Mouse (Mus musculus) midbrain, embryonic 16.5 days (tissue): ENCODE measurements at regions not wholly inside any gene's neighbourhood (a gene's known extent, or its start where the extent isn't known, plus 50 kb on each side); places are given as distances from the start of the nearest gene placed in this dataset.

ENCODE experiments used
- ATAC-seq: fragments of 200-750 bp; cut with Nextera tagmentation; 2 replicates; pipeline ENCODE4 v1.8.0; 2017; ENCODE audit warnings: moderate TSS enrichment
- H3K27ac ChIP-seq: fragments of 300-500 bp; sonication (generic); 2 replicates; pipeline ENCODE4 v1.5.1; 2014; ENCODE audit warnings: mild to moderate bottlenecking, low read length, mixed read lengths
- H3K27me3 ChIP-seq: fragments of 300-500 bp; sonication (generic); 2 replicates; pipeline ENCODE4 v1.6.1; 2014; ENCODE audit warnings: low read depth, low read length, mixed read lengths; ENCODE audit not compliant: control insufficient read depth, insufficient read depth
- H3K36me3 ChIP-seq: fragments of 300-500 bp; sonication (generic); 2 replicates; pipeline ENCODE4 v1.6.1; 2014; ENCODE audit warnings: mild to moderate bottlenecking, low read length, moderate library complexity, mixed read lengths; ENCODE audit not compliant: control insufficient read depth, insufficient read depth
- H3K4me1 ChIP-seq: fragments of 300-500 bp; sonication (generic); 2 replicates; pipeline ENCODE4 v1.6.1; 2014; ENCODE audit warnings: mild to moderate bottlenecking, low read length, mixed read lengths; ENCODE audit not compliant: control insufficient read depth, insufficient read depth
- H3K4me2 ChIP-seq: fragments of 300-500 bp; sonication (generic); 2 replicates; pipeline ENCODE4 v1.6.1; 2014; ENCODE audit warnings: mild to moderate bottlenecking, low read length, mixed read lengths
- H3K4me3 ChIP-seq: fragments of 300-500 bp; sonication (generic); 2 replicates; pipeline ENCODE4 v1.5.1; 2014; ENCODE audit warnings: low read depth, mild to moderate bottlenecking, low read length, moderate library complexity, mixed read lengths
- H3K9ac ChIP-seq: fragments of 300-500 bp; sonication (generic); 2 replicates; pipeline ENCODE4 v1.6.1; 2014; ENCODE audit warnings: low read depth, low read length, mixed read lengths
- H3K9me3 ChIP-seq: fragments of 300-500 bp; sonication (generic); replicated peaks from 2 replicates; pipeline ENCODE4 v1.6.1; 2014; ENCODE audit warnings: mild to moderate bottlenecking, low read length, mixed read lengths; ENCODE audit not compliant: control insufficient read depth, poor library complexity, severe bottlenecking
- WGBS: fragments of 180-500 bp; shearing (Covaris S2); extraction: QIAGEN DNeasy Blood & Tissue Kit; methylation state at CpG from one replicate; pipeline ENCODE4 v1.1.7; 2014; 5-methylcytosine and 5-hydroxymethylcytosine counted together

- H3K36me3 ChIP-seq = no peaks in the 10 kb centered on the region
- H3K27me3 ChIP-seq = no peaks in the 10 kb centered on the region
- no peaks in the 10 kb centered on the region for H3K4me1 ChIP-seq
- H3K4me3 ChIP-seq = no peak overlapping the region
- no peaks in the 10 kb centered on the region for H3K9me3 ChIP-seq
- 81% methylated on average over 4 of the region's 4 CpGs for WGBS
- no peak for ATAC-seq
- H3K27ac ChIP-seq = no peak overlapping the region
- H3K4me2 ChIP-seq = no peak overlapping the region
- H3K9ac ChIP-seq = no peak overlapping the region
Observed at GRCm38 (mm10) chr13:101605051-101605450, 163.0 kb downstream of the Pik3r1 start.

- no peak overlapping the region for H3K27ac ChIP-seq
- H3K36me3 ChIP-seq = no peaks in the 10 kb centered on the region
- 87% methylated on average over 7 of the region's 7 CpGs for WGBS
- no peak overlapping the region for H3K9ac ChIP-seq
- H3K4me3 ChIP-seq = no peak overlapping the region
- H3K4me2 ChIP-seq = no peak overlapping the region
- H3K9me3 ChIP-seq = no peaks in the 10 kb centered on the region
- no peaks in the 10 kb centered on the region for H3K27me3 ChIP-seq
- no peak for ATAC-seq
- H3K4me1 ChIP-seq = no peaks in the 10 kb centered on the region
Observed at GRCm38 (mm10) chr13:101598126-101598485, 169.9 kb downstream of the Pik3r1 start.

GRCm38 (mm10) chr13:101597243-101598125, 170.5 kb downstream of the Pik3r1 start:
- H3K27me3 ChIP-seq = no peaks in the 10 kb centered on the region
- no peak overlapping the region for H3K4me3 ChIP-seq
- WGBS = 73% methylated on average over 14 of the region's 14 CpGs
- H3K4me1 ChIP-seq = no peaks in the 10 kb centered on the region
- H3K9ac ChIP-seq = no peak overlapping the region
- no peaks in the 10 kb centered on the region for H3K36me3 ChIP-seq
- no peak overlapping the region for H3K4me2 ChIP-seq
- ATAC-seq = no peak
- no peak overlapping the region for H3K27ac ChIP-seq
- H3K9me3 ChIP-seq = no peaks in the 10 kb centered on the region

GRCm38 (mm10) chr13:101594511-101595175, 173.4 kb downstream of the Pik3r1 start:
- H3K4me1 ChIP-seq = no peaks in the 10 kb centered on the region
- H3K9me3 ChIP-seq = no peaks in the 10 kb centered on the region
- H3K4me2 ChIP-seq = no peak overlapping the region
- no peak overlapping the region for H3K9ac ChIP-seq
- no peak overlapping the region for H3K27ac ChIP-seq
- H3K27me3 ChIP-seq = no peaks in the 10 kb centered on the region
- H3K36me3 ChIP-seq = no peaks in the 10 kb centered on the region
- WGBS = 79% methylated on average over 11 of the region's 11 CpGs
- H3K4me3 ChIP-seq = no peak overlapping the region
- ATAC-seq = no peak

- Histone ChIP-seq H3K9ac (no peak overlapping the region), H3K4me1 (no peaks in the 10 kb centered on the region), H3K27ac (no peak overlapping the region), H3K9me3 (no peaks in the 10 kb centered on the region), H3K36me3 (no peaks in the 10 kb centered on the region), H3K4me2 (no peak overlapping the region), H3K4me3 (no peak overlapping the region), H3K27me3 (no peaks in the 10 kb centered on the region)
- 90% methylated on average over 1 of the region's 1 CpGs for WGBS
- no peak for ATAC-seq
Observed at GRCm38 (mm10) chr13:101592355-101592754, 175.7 kb downstream of the Pik3r1 start.

GRCm38 (mm10) chr13:101588905-101589304, 179.1 kb downstream of the Pik3r1 start:
- no peak for ATAC-seq
- Histone ChIP-seq H3K4me1 (no peaks in the 10 kb centered on the region), H3K36me3 (no peaks in the 10 kb centered on the region), H3K9ac (no peak overlapping the region), H3K4me2 (no peak overlapping the region), H3K27ac (no peak overlapping the region), H3K27me3 (no peaks in the 10 kb centered on the region), H3K9me3 (no peaks in the 10 kb centered on the region), H3K4me3 (no peak overlapping the region)
- 82% methylated on average over 8 of the region's 8 CpGs for WGBS

GRCm38 (mm10) chr13:101586787-101587186, 181.2 kb downstream of the Pik3r1 start:
- Histone ChIP-seq H3K4me1 (no peaks in the 10 kb centered on the region), H3K4me3 (no peak overlapping the region), H3K27ac (no peak overlapping the region), H3K9me3 (no peaks in the 10 kb centered on the region), H3K27me3 (no peaks in the 10 kb centered on the region), H3K4me2 (no peak overlapping the region), H3K9ac (no peak overlapping the region), H3K36me3 (no peaks in the 10 kb centered on the region)
- ATAC-seq = no peak
- WGBS = 88% methylated on average over 2 of the region's 2 CpGs

GRCm38 (mm10) chr13:101576481-101576880, 191.5 kb downstream of the Pik3r1 start:
- H3K27ac ChIP-seq = no peak overlapping the region
- ATAC-seq = no peak

More at GRCm38 (mm10) chr13:101576481-101576880, 191.5 kb downstream of the Pik3r1 start:
- 86% methylated on average over 1 of the region's 1 CpGs for WGBS
- Histone ChIP-seq H3K36me3 (no peaks in the 10 kb centered on the region), H3K9ac (no peak overlapping the region), H3K27me3 (no peaks in the 10 kb centered on the region), H3K4me2 (no peak overlapping the region), H3K4me3 (no peak overlapping the region), H3K9me3 (no peaks in the 10 kb centered on the region), H3K4me1 (no peaks in the 10 kb centered on the region)
